19 mouse cellular contexts compared by ENCODE assay signal in genomic region chr17:48463391-48463790, GRCm38 (mm10). TPM values are rescaled to one million over a fixed set of nuclear protein-coding genes. Genes with fewer than 3 reads are reported as not detected.
"Had no signal": no experiment of that assay in that cellular context is flagged by ENCODE, and none has a peak within 500 bp of the region (broad histone marks: within the 10 kb centered on the region; RNA-seq: fewer than 3 reads in every experiment).

No protein-coding gene starts in this region.

- H3K4me3 ChIP-seq: layer of hippocampus, adult 2 months; left cerebral cortex, adult 2 months; liver, embryonic 13.5 days; neural tube, embryonic 13.5 days; stomach, embryonic 15.5 days had no signal

- ATAC-seq: intestine, embryonic 16.5 days had no signal

- DNase-seq: kidney, adult 18-20 months; kidney, adult 9 months; kidney, postnatal 25 days; layer of hippocampus, postnatal 36 days; liver, embryonic 13.5 days; lung, adult 2 months; lung, postnatal 14 days; lung, postnatal 4 days; midbrain, embryonic 14.5 days; right cerebral cortex, postnatal 4 days; thymus, adult 18-20 months; thymus, postnatal 4 days had no signal

- H3K27ac ChIP-seq: layer of hippocampus, adult 2 months; left cerebral cortex, adult 2 months; liver, embryonic 13.5 days; neural tube, embryonic 13.5 days; stomach, embryonic 15.5 days had no signal

- H3K36me3 ChIP-seq: liver, embryonic 13.5 days; neural tube, embryonic 13.5 days; stomach, embryonic 15.5 days had no signal

RNA-seq across cellular contexts. Expression of gene Unc5cl, which starts 8.7 kb away (rescaled TPM):
- polyA plus RNA-seq: midbrain, embryonic 11.5 days had no signal

RNA-seq across cellular contexts. Expression of gene Tspo2, which starts 12.1 kb away (rescaled TPM):
- polyA plus RNA-seq: liver, adult 2 months had no signal

RNA-seq across cellular contexts. Expression of gene Apobec2, which starts 30.7 kb away (rescaled TPM):
- polyA plus RNA-seq: liver, adult 2 months had no signal
